Mouse (Mus musculus) MEL (cell line): ENCODE data around the gene Phkg1.
A peak's percentile ranks its signal among the peaks of the same experiment; 100 is the strongest.

Experiments
- BHLHE40 ChIP-seq: IDR thresholded peaks from 2 replicates; pipeline ENCODE4 v1.6.1; 2012; ENCODE audit warnings: low read depth, mild to moderate bottlenecking, inconsistent platforms, low read length, improper control_type of control experiment, borderline replicate concordance
- CTCF ChIP-seq, 3 experiments: IDR thresholded peaks in 2 of 3; conservative IDR thresholded peaks in 1 of 3; 2 replicates each; pipeline ENCODE4 v1.5.1; 2011 to 2012; ENCODE audit warnings: low read length in 3 of 3, low read depth in 2 of 3, mild to moderate bottlenecking in 2 of 3, improper control_type of control experiment in 1 of 3, inconsistent platforms in 1 of 3, mixed read lengths in 1 of 3, moderate library complexity in 1 of 3; ENCODE audit not compliant: control insufficient read depth in 1 of 3, insufficient read depth in 1 of 3, poor library complexity in 1 of 3, severe bottlenecking in 1 of 3
- EP300 ChIP-seq, 2 experiments: IDR thresholded peaks; 2 replicates each; pipeline ENCODE4 v1.6.1; 2011; ENCODE audit warnings: improper control_type of control experiment in 2 of 2, low read length in 2 of 2, low read depth in 1 of 2, mild to moderate bottlenecking in 1 of 2
- GATA1 ChIP-seq: IDR thresholded peaks from 2 replicates; pipeline ENCODE4 v1.6.1; 2011; ENCODE audit warnings: low read depth, low read length, improper control_type of control experiment
- JUND ChIP-seq: IDR thresholded peaks from 2 replicates; pipeline ENCODE4 v1.6.1; 2011; ENCODE audit warnings: low read depth, mild to moderate bottlenecking, improper control_type of control experiment, low read length
- KAT2A ChIP-seq: conservative IDR thresholded peaks from 2 replicates; pipeline ENCODE4 v1.6.1; 2012; ENCODE audit warnings: low read depth, low read length, improper control_type of control experiment, inconsistent platforms
- MAFK ChIP-seq: IDR thresholded peaks from 2 replicates; pipeline ENCODE4 v1.6.1; 2011; ENCODE audit warnings: low read depth, mild to moderate bottlenecking, low read length, improper control_type of control experiment, borderline replicate concordance
- MAX ChIP-seq: IDR thresholded peaks from 2 replicates; pipeline ENCODE4 v1.6.1; 2011; ENCODE audit warnings: low read length, improper control_type of control experiment
- MEF2A ChIP-seq: IDR thresholded peaks from 2 replicates; pipeline ENCODE4 v1.6.1; 2014; ENCODE audit warnings: low read depth, mild to moderate bottlenecking, inconsistent platforms, low read length, improper control_type of control experiment; ENCODE audit not compliant: poor library complexity, insufficient replicate concordance, severe bottlenecking; ENCODE audit errors: extremely low read depth
- POLR2A ChIP-seq, 2 experiments: IDR thresholded peaks; 2 replicates each; pipeline ENCODE4 v1.6.1; 2011 to 2012; ENCODE audit warnings: low read length in 2 of 2, mild to moderate bottlenecking in 2 of 2, control low read depth in 1 of 2, improper control_type of control experiment in 1 of 2, low read depth in 1 of 2, moderate library complexity in 1 of 2; ENCODE audit not compliant: control insufficient read depth in 1 of 2, insufficient read depth in 1 of 2, poor library complexity in 1 of 2
- SMC3 ChIP-seq: IDR thresholded peaks from 2 replicates; pipeline ENCODE4 v1.6.1; 2011; ENCODE audit warnings: low read depth, low read length, improper control_type of control experiment
- TCF12 ChIP-seq: IDR thresholded peaks from 2 replicates; pipeline ENCODE4 v1.6.1; 2014; ENCODE audit warnings: low read depth, mild to moderate bottlenecking, inconsistent platforms, low read length, improper control_type of control experiment, moderate library complexity
- USF1 ChIP-seq: IDR thresholded peaks from 2 replicates; pipeline ENCODE4 v1.6.1; 2014; ENCODE audit warnings: low read depth, mild to moderate bottlenecking, inconsistent platforms, low read length, improper control_type of control experiment, moderate library complexity
- ZNF384 ChIP-seq: IDR thresholded peaks from 2 replicates; pipeline ENCODE4 v1.6.1; 2012; ENCODE audit warnings: low read depth, mild to moderate bottlenecking, inconsistent platforms, low read length, improper control_type of control experiment

DNA sequence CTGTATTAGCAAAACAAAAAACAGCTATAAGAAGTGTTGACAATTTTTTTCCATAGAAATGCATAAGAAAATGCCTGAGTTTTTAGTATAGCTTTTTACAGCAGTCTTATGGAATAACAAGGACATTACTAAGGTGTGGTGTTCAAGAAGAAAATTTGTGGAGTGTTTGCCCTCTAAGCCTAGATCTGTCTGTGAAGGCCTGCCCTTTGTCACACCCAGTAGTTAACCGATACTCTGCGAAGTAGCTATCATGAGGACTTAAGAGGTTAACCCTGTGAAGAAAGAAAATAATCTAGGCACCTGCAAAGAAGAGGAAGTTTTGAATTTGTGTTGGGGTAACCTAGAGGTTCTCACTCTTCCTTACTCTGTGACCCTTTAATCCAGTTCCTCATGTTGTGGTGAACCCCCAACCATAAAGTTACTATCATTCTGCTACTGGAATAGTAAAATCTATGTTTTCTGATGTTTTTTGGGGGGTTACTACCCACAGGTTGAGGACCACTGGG, 49.2 kb upstream of the Phkg1 start:
- peak; percentile 33; the same call in 1 of the 2 replicates for TF ChIP-seq TCF12
- TF ChIP-seq GATA1: no peak
- TF ChIP-seq BHLHE40: no peak
- TF ChIP-seq POLR2A (IDR thresholded peaks at IDR 0.05; ENCODE audit: control insufficient read depth in 1 of 2, insufficient read depth in 1 of 2, low read depth in 1 of 2, low read length in 2 of 2, poor library complexity in 1 of 2): no peak
- TF ChIP-seq CTCF (IDR thresholded peaks at IDR 0.05 in 2 of 3, conservative IDR thresholded peaks at IDR 0.05 in 1 of 3; ENCODE audit: control insufficient read depth in 1 of 3, insufficient read depth in 1 of 3, low read depth in 2 of 3, low read length in 3 of 3, poor library complexity in 1 of 3, severe bottlenecking in 1 of 3): no peak
- no peak for TF ChIP-seq USF1
- TF ChIP-seq ZNF384: no peak
- no peak for TF ChIP-seq MAX
- TF ChIP-seq MEF2A: no peak
- no peak for TF ChIP-seq JUND
- peak; percentile 13 to 35; a peak in 1 of 4 replicates for TF ChIP-seq EP300 (IDR thresholded peaks at IDR 0.05; ENCODE audit: low read depth in 1 of 2, low read length in 2 of 2)
- no peak for TF ChIP-seq KAT2A
- no peak for TF ChIP-seq SMC3
- no peak for TF ChIP-seq MAFK
